Mouse (Mus musculus) heart, postnatal 0 days (tissue): ENCODE measurements at regions not wholly inside any gene's neighbourhood (a gene's known extent, or its start where the extent isn't known, plus 50 kb on each side); places are given as distances from the start of the nearest gene placed in this dataset.

ENCODE experiments used
- CTCF ChIP-seq: IDR thresholded peaks from 2 replicates; pipeline ENCODE4 v1.5.1; 2016; ENCODE audit warnings: antibody characterized with exemption, control low read depth, low read depth
- EP300 ChIP-seq: IDR thresholded peaks from 2 replicates; pipeline ENCODE4 v1.6.1; 2016; ENCODE audit warnings: antibody characterized with exemption, low read depth

DNA sequence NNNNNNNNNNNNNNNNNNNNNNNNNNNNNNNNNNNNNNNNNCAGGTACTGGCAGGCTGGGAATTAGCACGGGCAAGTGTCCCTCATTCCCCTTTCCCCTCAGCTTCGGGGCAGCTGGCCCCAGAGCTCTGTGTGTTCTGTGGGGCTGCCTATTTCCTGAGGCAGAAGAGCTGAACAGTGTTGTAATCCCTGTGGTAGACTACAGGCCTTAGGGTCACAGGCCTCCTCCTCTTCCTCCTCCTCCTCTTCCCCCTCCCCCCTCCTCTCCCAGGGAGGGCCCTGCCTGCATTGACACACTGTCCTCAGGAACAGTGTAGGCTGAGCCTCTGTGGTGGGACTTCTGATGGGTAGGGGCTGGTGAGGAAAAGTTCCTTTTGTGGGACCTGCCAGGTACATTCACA lies 247.7 kb downstream of the Uaca start:
- no peak for TF ChIP-seq CTCF
- TF ChIP-seq EP300 = no peak
